Mouse (Mus musculus) urinary bladder, adult 18-20 months (tissue): ENCODE results near the gene Dmrta2.
A peak's percentile ranks its signal among the peaks of the same experiment; 100 is the strongest.

Experiments
- DNase-seq, 2 experiments: peaks; one replicate each; pipeline ENCODE4 v3.0.0; 2022; ENCODE audit warnings: low spot score in 2 of 2, mixed read lengths in 2 of 2

Dmrta2 gene

DNA sequence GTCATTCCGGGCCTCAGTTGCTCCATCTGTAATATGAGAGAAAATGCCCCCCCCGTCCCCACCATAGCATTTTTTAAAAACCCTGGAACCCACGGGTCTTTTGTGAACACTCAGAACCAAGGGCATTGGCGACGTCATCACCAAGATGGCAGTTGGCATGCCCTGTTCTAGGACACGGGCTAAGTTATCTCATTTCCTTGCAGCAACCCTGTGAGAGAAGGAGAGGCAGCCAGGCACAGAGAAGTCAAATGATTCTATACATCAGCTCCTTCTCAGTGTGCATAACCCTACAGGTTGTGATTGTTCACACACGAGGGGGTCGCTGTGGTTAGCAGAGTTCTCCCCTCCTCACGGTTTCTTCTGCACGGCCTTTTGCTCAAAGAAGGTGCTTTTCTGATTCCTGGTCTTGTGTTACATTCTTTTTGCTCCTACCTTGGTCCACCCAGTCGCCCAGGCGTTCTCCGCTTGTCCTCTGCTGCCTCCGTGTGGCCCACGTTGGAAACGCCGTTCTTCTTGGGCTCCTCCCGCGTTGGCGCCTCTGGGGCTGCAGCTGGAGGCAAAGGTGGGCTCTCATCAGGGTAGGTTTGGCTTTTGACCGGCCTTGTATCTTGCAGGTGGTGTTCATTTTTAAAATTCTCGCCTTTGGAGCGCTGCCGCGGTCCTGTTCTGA lies 44.2 kb downstream of the Dmrta2 start:
- DNase-seq, result peak; percentile 45 to 89

DNA sequence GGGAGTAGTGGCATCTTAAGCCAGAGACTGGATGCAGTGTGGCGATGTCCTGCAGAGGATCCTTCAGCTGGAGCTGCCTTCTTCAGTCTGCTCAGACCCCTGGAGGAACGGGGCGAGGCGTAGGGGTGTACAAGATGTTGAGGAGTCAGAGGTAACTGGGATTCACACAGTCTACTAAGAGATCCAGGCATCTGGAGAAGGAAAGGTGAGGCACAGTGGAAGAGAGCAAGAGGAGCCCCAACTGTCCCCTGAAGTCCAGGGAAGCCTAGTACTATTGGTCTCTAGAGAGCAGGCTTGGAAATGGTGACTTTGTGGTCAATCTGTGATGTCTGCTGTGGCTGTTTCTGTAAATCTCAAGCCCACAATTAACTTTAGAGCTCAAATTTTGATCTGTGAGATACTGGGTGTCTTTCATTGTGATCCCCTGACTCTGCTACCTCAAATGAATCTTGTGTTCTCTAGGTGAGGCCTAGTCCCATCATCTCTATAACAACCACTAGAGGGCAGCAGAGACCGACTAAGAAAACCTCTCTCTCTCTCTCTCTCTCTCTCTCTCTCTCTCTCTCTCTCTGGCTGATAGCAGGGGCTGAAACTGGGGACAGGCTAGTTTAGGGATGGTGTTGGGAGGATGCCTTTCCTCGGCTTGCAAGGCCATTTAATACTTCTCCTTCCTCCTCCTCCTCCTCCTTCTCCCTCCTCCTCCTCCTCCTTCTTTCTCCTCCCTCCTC lies 50.8 kb downstream of the Dmrta2 start:
- no peak for DNase-seq

DNA sequence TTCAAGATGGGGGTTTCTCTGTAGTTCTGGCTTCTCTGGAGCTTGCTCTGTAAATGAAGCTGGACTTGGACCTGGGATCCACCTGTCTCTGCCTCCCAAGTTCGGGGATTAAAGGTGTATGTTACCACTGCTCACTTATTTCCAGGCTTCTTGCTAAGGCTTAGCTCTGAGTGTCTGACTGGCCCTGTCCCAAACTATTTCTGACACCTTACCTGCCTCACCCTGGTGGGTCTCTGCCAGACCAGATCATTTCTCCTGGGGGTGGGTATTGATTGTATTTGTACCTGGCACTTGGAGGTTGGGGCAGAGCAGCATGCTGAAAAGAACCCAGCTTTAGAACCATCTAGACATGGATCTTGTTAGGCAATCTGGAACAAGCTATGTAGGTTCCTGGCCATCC lies 51.6 kb downstream of the Dmrta2 start:
- DNase-seq, result no peak
